Mouse (Mus musculus): ENCODE results near the gene Taar9. TPM values are rescaled to one million over a fixed set of nuclear protein-coding genes. Genes with fewer than 3 reads are reported as not detected.
"Not testable (repeated sequence)": the region's sequence is repeated elsewhere in the genome, so short reads cannot be mapped to it uniquely, and the experiment has no call there.

Gene Taar9
- polyA plus RNA-seq, 1 experiment from 2014 or later, result not detected

- 29% methylated on average over 1 of the region's 1 CpGs for WGBS (ENCODE audit: missing documents)
Observed at GRCm38 (mm10) chr10:24103299-24103698, 6.0 kb downstream of the Taar9 start.

GRCm38 (mm10) chr10:24101812-24102211 is 7.5 kb downstream of the Taar9 start, which contains the start of gene Taar8c:
Gene Taar8c, minus strand, starts transcription at chr10:24101912.
- H3K4me3 ChIP-seq (ENCODE audit: inconsistent target); H3K79me2 ChIP-seq (ENCODE audit: inconsistent target); H3K36me3 ChIP-seq (ENCODE audit: inconsistent target); H3K27ac ChIP-seq: not testable (repeated sequence)
- 77% methylated on average over 1 of the region's 3 CpGs for WGBS (ENCODE audit: missing documents)

More at GRCm38 (mm10) chr10:24103299-24103698, 6.0 kb downstream of the Taar9 start:
- not testable (repeated sequence) for H3K27ac ChIP-seq; H3K36me3 ChIP-seq (ENCODE audit: inconsistent target); H3K4me3 ChIP-seq (ENCODE audit: inconsistent target); H3K79me2 ChIP-seq (ENCODE audit: inconsistent target)

GRCm38 (mm10) chr10:24097010-24097409 is 12.3 kb downstream of the Taar9 start:
- not testable (repeated sequence) for H3K36me3 ChIP-seq (ENCODE audit: inconsistent target); H3K79me2 ChIP-seq (ENCODE audit: inconsistent target); H3K27ac ChIP-seq; H3K4me3 ChIP-seq (ENCODE audit: inconsistent target)
- WGBS (ENCODE audit: missing documents), result 68% methylated on average over 2 of the region's 2 CpGs

GRCm38 (mm10) chr10:24092194-24092593 is 17.1 kb downstream of the Taar9 start, which contains the start of gene Taar8b:
Gene Taar8b, minus strand, starts transcription at chr10:24092294.
- H3K36me3 ChIP-seq (ENCODE audit: inconsistent target), result no peaks in the 10 kb centered on the region
- no CpG with 5 or more reads among the region's 2 CpGs for WGBS (ENCODE audit: missing documents)
- no peak within 1 kb of the TSS for H3K4me3 ChIP-seq (ENCODE audit: inconsistent target)
- no peaks in the 10 kb centered on the region for H3K79me2 ChIP-seq (ENCODE audit: inconsistent target)
- no peak within 1 kb of the TSS for H3K27ac ChIP-seq

GRCm38 (mm10) chr10:24087168-24087567 is 22.2 kb downstream of the Taar9 start:
- H3K4me3 ChIP-seq (ENCODE audit: inconsistent target), result no peak overlapping the region
- WGBS (ENCODE audit: missing documents), result 71% methylated on average over 2 of the region's 2 CpGs
- H3K79me2 ChIP-seq (ENCODE audit: inconsistent target), result no peaks in the 10 kb centered on the region
- peak overlapping the region; percentile 68 for H3K27ac ChIP-seq
- H3K36me3 ChIP-seq (ENCODE audit: inconsistent target), result no peaks in the 10 kb centered on the region

- WGBS (ENCODE audit: missing documents), result 61% methylated on average over 5 of the region's 5 CpGs
- Histone ChIP-seq H3K79me2 (ENCODE audit: inconsistent target) (no peaks in the 10 kb centered on the region), H3K27ac (peak overlapping the region; percentile 68), H3K4me3 (ENCODE audit: inconsistent target) (no peak overlapping the region), H3K36me3 (ENCODE audit: inconsistent target) (no peaks in the 10 kb centered on the region)
Observed at GRCm38 (mm10) chr10:24086555-24086954, 22.8 kb downstream of the Taar9 start.

- H3K79me2 ChIP-seq (ENCODE audit: inconsistent target), result no peaks in the 10 kb centered on the region
- H3K36me3 ChIP-seq (ENCODE audit: inconsistent target), result no peaks in the 10 kb centered on the region
- no peak overlapping the region for H3K4me3 ChIP-seq (ENCODE audit: inconsistent target)
- peak overlapping the region; percentile 68 for H3K27ac ChIP-seq
- WGBS (ENCODE audit: missing documents), result 97% methylated on average over 5 of the region's 5 CpGs
Observed at GRCm38 (mm10) chr10:24085936-24086335, 23.4 kb downstream of the Taar9 start.

- Histone ChIP-seq H3K36me3 (ENCODE audit: inconsistent target) (no peaks in the 10 kb centered on the region), H3K4me3 (ENCODE audit: inconsistent target) (no peak overlapping the region), H3K27ac (no peak overlapping the region), H3K79me2 (ENCODE audit: inconsistent target) (no peaks in the 10 kb centered on the region)
- WGBS (ENCODE audit: missing documents), result 41% methylated on average over 3 of the region's 3 CpGs
Observed at GRCm38 (mm10) chr10:24080166-24080565, 29.2 kb downstream of the Taar9 start.

- H3K27ac ChIP-seq; H3K36me3 ChIP-seq (ENCODE audit: inconsistent target); H3K4me3 ChIP-seq (ENCODE audit: inconsistent target); H3K79me2 ChIP-seq (ENCODE audit: inconsistent target): not testable (repeated sequence)
- WGBS (ENCODE audit: missing documents), result 93% methylated on average over 1 of the region's 4 CpGs
Observed at GRCm38 (mm10) chr10:24076200-24076599, 33.1 kb downstream of the Taar9 start, which contains the start of gene Taar8a. Gene Taar8a, plus strand, starts transcription at chr10:24076500.

- not testable (repeated sequence) for H3K4me3 ChIP-seq (ENCODE audit: inconsistent target); H3K36me3 ChIP-seq (ENCODE audit: inconsistent target); H3K79me2 ChIP-seq (ENCODE audit: inconsistent target); H3K27ac ChIP-seq
- WGBS (ENCODE audit: missing documents), result 46% methylated on average over 2 of the region's 2 CpGs
Observed at GRCm38 (mm10) chr10:24074751-24075150, 34.6 kb downstream of the Taar9 start.

- Histone ChIP-seq H3K4me3 (ENCODE audit: inconsistent target) (no peak overlapping the region), H3K36me3 (ENCODE audit: inconsistent target) (no peaks in the 10 kb centered on the region), H3K79me2 (ENCODE audit: inconsistent target) (no peaks in the 10 kb centered on the region), H3K27ac (no peak overlapping the region)
- WGBS (ENCODE audit: missing documents), result 27% methylated on average over 3 of the region's 3 CpGs
Observed at GRCm38 (mm10) chr10:24058986-24059385, 50.3 kb downstream of the Taar9 start.

Other genes starting within 250 kb of the Taar9 start
- gene Vnn1, start 214.8 kb downstream of the Taar9 start, polyA plus RNA-seq (2018), result not detected in 3 replicates
- gene Taar1, start 189.2 kb downstream of the Taar9 start, polyA plus RNA-seq (2018), result not detected in 3 replicates
- gene Taar2, start 171.0 kb downstream of the Taar9 start, polyA plus RNA-seq (2018), result not detected in 3 replicates
- not detected in 3 replicates for gene Taar3, start 160.0 kb downstream of the Taar9 start, polyA plus RNA-seq (2018)
- gene Taar4, start 149.0 kb downstream of the Taar9 start, polyA plus RNA-seq (2018), result not detected in 3 replicates
- not detected in 3 replicates for gene Taar5, start 138.8 kb downstream of the Taar9 start, polyA plus RNA-seq (2018)
- not detected in 3 replicates for gene Taar6, start 123.9 kb downstream of the Taar9 start, polyA plus RNA-seq (2018)
- gene Taar7a, start 116.1 kb downstream of the Taar9 start, polyA plus RNA-seq (2018), result not detected in 3 replicates
- not detected in 3 replicates for gene Taar7b, start 109.6 kb downstream of the Taar9 start, polyA plus RNA-seq (2018)
- gene Taar7d, start 82.3 kb downstream of the Taar9 start, polyA plus RNA-seq (2018), result not detected in 3 replicates
- not detected in 3 replicates for gene Taar7e, start 71.9 kb downstream of the Taar9 start, polyA plus RNA-seq (2018)
- not detected in 3 replicates for gene Taar7f, start 60.0 kb downstream of the Taar9 start, polyA plus RNA-seq (2018)
- gene Taar8a, start 33.0 kb downstream of the Taar9 start, polyA plus RNA-seq (2018), result not detected in 3 replicates
- not detected in 3 replicates for gene Taar8b, start 17.2 kb downstream of the Taar9 start, polyA plus RNA-seq (2018)
- not detected in 3 replicates for gene Taar8c, start 7.6 kb downstream of the Taar9 start, polyA plus RNA-seq (2018)
- gene Stx7, start 39.8 kb upstream of the Taar9 start, polyA plus RNA-seq (2018), result 163 to 202 TPM (median 186 TPM) in 3 replicates
- not detected in 3 replicates for gene Moxd1, start 114.0 kb upstream of the Taar9 start, polyA plus RNA-seq (2018)